Mouse (Mus musculus): ENCODE measurements around the gene Rptor. TPM values are rescaled to one million over a fixed set of nuclear protein-coding genes. Genes with fewer than 3 reads are reported as not detected.

Gene Rptor
- polyA plus RNA-seq, 1 experiment from 2014 or later: 12.6 TPM

DNA sequence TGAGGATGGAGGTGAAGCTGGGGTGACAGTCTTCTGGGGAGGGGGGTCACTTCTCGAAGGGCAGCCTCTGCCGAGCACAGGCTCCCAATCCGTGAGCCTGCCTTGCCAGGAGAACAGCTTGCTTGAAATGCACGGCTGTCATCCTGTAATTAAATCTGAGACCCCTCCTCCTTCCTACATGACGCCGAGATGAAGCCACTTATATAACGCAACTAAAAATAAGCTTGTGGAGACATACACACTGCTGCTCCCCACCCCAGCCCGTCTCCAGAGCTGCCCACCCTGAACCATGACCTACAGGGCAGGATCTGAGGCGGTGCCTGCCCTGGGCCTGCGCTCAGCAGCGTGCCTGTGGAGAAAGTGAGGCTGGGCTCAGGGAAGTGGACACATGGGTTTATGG lies 337.4 kb downstream of the Rptor start:
- Histone ChIP-seq H3K27me3 (ENCODE audit: control insufficient read depth, insufficient read depth, low read length) (no peaks in the 10 kb centered on the region), H3K36me3 (ENCODE audit: control insufficient read depth, insufficient read depth, low read length) (no peaks in the 10 kb centered on the region), H3K4me2 (ENCODE audit: low read depth) (no peak overlapping the region; the same call in 1 of the 2 replicates), H3K27ac (ENCODE audit: low read depth, low read length) (no peak overlapping the region), H3K9ac (ENCODE audit: low read length) (no peak overlapping the region), H3K4me3 (ENCODE audit: low read depth, low read length) (no peak overlapping the region), H3K9me3 (ENCODE audit: control insufficient read depth, low read length) (no peaks in the 10 kb centered on the region), H3K4me1 (ENCODE audit: control insufficient read depth, insufficient read depth, low read length) (peaks cover 18% of the 10 kb centered on the region; the same call in 1 of the 2 replicates)
- DNase-seq (ENCODE audit: low spot score): no peak
- 67% methylated on average over 11 of the region's 11 CpGs for WGBS
- ATAC-seq (ENCODE audit: insufficient read depth, low FRiP score, low TSS enrichment): no peak

GRCm38 (mm10) chr11:119941794-119942193 lies 339.1 kb downstream of the Rptor start:
- DNase-seq (ENCODE audit: low spot score): no peak
- 4% methylated on average over 8 of the region's 8 CpGs for WGBS
- Histone ChIP-seq H3K9me3 (ENCODE audit: control insufficient read depth, low read length) (no peaks in the 10 kb centered on the region), H3K27ac (ENCODE audit: low read depth, low read length) (no peak overlapping the region), H3K4me1 (ENCODE audit: control insufficient read depth, insufficient read depth, low read length) (peaks cover 18% of the 10 kb centered on the region; the same call in 1 of the 2 replicates), H3K36me3 (ENCODE audit: control insufficient read depth, insufficient read depth, low read length) (no peaks in the 10 kb centered on the region), H3K4me3 (ENCODE audit: low read depth, low read length) (peak overlapping the region; percentile 71), H3K4me2 (ENCODE audit: low read depth) (peak overlapping the region; percentile 97), H3K27me3 (ENCODE audit: control insufficient read depth, insufficient read depth, low read length) (no peaks in the 10 kb centered on the region), H3K9ac (ENCODE audit: low read length) (peak overlapping the region; percentile 56; the same call in 1 of the 2 replicates)
- no peak for ATAC-seq (ENCODE audit: insufficient read depth, low FRiP score, low TSS enrichment)

GRCm38 (mm10) chr11:119942201-119942726 lies 339.6 kb downstream of the Rptor start:
- H3K4me2 ChIP-seq (ENCODE audit: low read depth): peak overlapping the region; percentile 97
- no peaks in the 10 kb centered on the region for H3K27me3 ChIP-seq (ENCODE audit: control insufficient read depth, insufficient read depth, low read length)
- peak overlapping the region; percentile 53; the same call in 1 of the 2 replicates for H3K27ac ChIP-seq (ENCODE audit: low read depth, low read length)
- H3K9ac ChIP-seq (ENCODE audit: low read length): peak overlapping the region; percentile 56
- H3K4me3 ChIP-seq (ENCODE audit: low read depth, low read length): peak overlapping the region; percentile 71
- peaks cover 18% of the 10 kb centered on the region; the same call in 1 of the 2 replicates for H3K4me1 ChIP-seq (ENCODE audit: control insufficient read depth, insufficient read depth, low read length)
- H3K36me3 ChIP-seq (ENCODE audit: control insufficient read depth, insufficient read depth, low read length): no peaks in the 10 kb centered on the region
- no peaks in the 10 kb centered on the region for H3K9me3 ChIP-seq (ENCODE audit: control insufficient read depth, low read length)
- DNase-seq (ENCODE audit: low spot score) (no peak), ATAC-seq (ENCODE audit: insufficient read depth, low FRiP score, low TSS enrichment) (peak; percentile 64)
- WGBS: under 1% methylated on average over 43 of the region's 43 CpGs

- H3K27me3 ChIP-seq (ENCODE audit: control insufficient read depth, insufficient read depth, low read length): no peaks in the 10 kb centered on the region
- under 1% methylated on average over 69 of the region's 79 CpGs for WGBS
- peak within 1 kb of the TSS; percentile 71 for H3K4me3 ChIP-seq (ENCODE audit: low read depth, low read length)
- H3K27ac ChIP-seq (ENCODE audit: low read depth, low read length): peak within 1 kb of the TSS; percentile 53; the same call in 1 of the 2 replicates
- H3K9ac ChIP-seq (ENCODE audit: low read length): peak within 1 kb of the TSS; percentile 63
- H3K36me3 ChIP-seq (ENCODE audit: control insufficient read depth, insufficient read depth, low read length): no peaks in the 10 kb centered on the region
- no peaks in the 10 kb centered on the region for H3K9me3 ChIP-seq (ENCODE audit: control insufficient read depth, low read length)
- DNase-seq (ENCODE audit: low spot score) (peak; percentile 99), ATAC-seq (ENCODE audit: insufficient read depth, low FRiP score, low TSS enrichment) (peak; percentile 95)
- peaks cover 18% of the 10 kb centered on the region; the same call in 1 of the 2 replicates for H3K4me1 ChIP-seq (ENCODE audit: control insufficient read depth, insufficient read depth, low read length)
- H3K4me2 ChIP-seq (ENCODE audit: low read depth): peak within 1 kb of the TSS; percentile 97
Observed at GRCm38 (mm10) chr11:119942727-119943427, 340.2 kb downstream of the Rptor start, which contains the start of gene Baiap2. TSS of gene Baiap2 (plus strand) at chr11:119942763.

DNA sequence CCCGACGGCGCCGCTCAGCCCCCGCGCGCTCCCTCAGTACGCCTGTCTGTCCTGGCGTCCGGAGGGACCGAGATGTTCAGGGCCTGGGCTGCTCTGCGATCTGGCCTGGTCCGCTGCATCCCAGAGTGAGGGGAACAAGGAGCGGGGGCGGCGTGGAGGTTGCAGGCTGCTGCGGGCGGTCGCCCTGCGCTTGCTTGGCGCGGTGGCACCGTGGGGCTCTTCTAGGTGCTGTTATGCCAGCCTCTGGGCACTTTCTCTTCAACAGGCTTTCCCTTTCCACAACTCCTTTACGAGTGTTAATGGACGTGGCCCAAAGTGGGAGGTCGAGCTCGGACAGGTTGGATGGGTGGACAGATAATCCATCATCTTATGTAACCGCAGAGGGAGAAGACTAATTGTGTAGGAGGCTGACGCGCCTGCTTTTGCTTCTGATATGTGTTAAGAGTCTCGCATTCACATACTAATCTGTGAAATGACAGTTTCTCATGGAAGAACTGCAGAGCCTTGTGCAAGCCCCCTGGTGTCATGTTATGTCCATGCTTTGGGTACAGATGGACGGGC lies 340.8 kb downstream of the Rptor start:
- 6% methylated on average over 32 of the region's 32 CpGs for WGBS
- no peaks in the 10 kb centered on the region for H3K27me3 ChIP-seq (ENCODE audit: control insufficient read depth, insufficient read depth, low read length)
- peak; percentile 29 for DNase-seq (ENCODE audit: low spot score)
- ATAC-seq (ENCODE audit: insufficient read depth, low FRiP score, low TSS enrichment): peak; percentile 20; the same call in 1 of the 2 replicates
- peak overlapping the region; percentile 63 for H3K9ac ChIP-seq (ENCODE audit: low read length)
- H3K9me3 ChIP-seq (ENCODE audit: control insufficient read depth, low read length): no peaks in the 10 kb centered on the region
- 0 out of 2 replicates have a peak overlapping the region, but pooled peaks have one; percentile 17 for H3K27ac ChIP-seq (ENCODE audit: low read depth, low read length)
- peak overlapping the region; percentile 71 for H3K4me3 ChIP-seq (ENCODE audit: low read depth, low read length)
- peak overlapping the region; percentile 97 for H3K4me2 ChIP-seq (ENCODE audit: low read depth)
- H3K36me3 ChIP-seq (ENCODE audit: control insufficient read depth, insufficient read depth, low read length): no peaks in the 10 kb centered on the region
- peaks cover 18% of the 10 kb centered on the region; the same call in 1 of the 2 replicates for H3K4me1 ChIP-seq (ENCODE audit: control insufficient read depth, insufficient read depth, low read length)

GRCm38 (mm10) chr11:119945343-119945742 lies 342.6 kb downstream of the Rptor start:
- Histone ChIP-seq H3K36me3 (ENCODE audit: control insufficient read depth, insufficient read depth, low read length) (no peaks in the 10 kb centered on the region), H3K9ac (ENCODE audit: low read length) (no peak overlapping the region), H3K4me2 (ENCODE audit: low read depth) (no peak overlapping the region), H3K27ac (ENCODE audit: low read depth, low read length) (no peak overlapping the region), H3K27me3 (ENCODE audit: control insufficient read depth, insufficient read depth, low read length) (no peaks in the 10 kb centered on the region), H3K9me3 (ENCODE audit: control insufficient read depth, low read length) (no peaks in the 10 kb centered on the region), H3K4me3 (ENCODE audit: low read depth, low read length) (no peak overlapping the region), H3K4me1 (ENCODE audit: control insufficient read depth, insufficient read depth, low read length) (peaks cover 18% of the 10 kb centered on the region; the same call in 1 of the 2 replicates)
- no peak for DNase-seq (ENCODE audit: low spot score)
- 91% methylated on average over 7 of the region's 7 CpGs for WGBS
- no peak for ATAC-seq (ENCODE audit: insufficient read depth, low FRiP score, low TSS enrichment)

DNA sequence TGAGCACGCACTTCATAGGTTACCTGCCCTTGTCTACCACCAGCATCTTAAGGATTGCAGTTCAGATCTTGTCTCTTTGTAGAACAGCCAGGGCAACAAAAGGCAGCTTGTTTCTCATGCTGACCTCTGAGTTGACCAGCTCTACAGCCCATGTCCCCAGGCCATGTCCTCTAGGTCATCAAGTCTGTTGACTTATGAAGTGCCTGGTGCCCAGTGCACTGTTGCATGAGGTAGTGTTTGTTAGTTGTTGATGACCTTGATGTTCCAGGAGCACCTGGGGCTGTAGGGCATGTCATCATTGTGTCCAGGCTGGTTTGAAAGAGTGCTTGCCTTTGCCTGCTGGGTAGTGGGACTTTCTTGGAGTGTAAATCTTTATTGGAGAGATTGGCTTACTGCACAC lies 344.7 kb downstream of the Rptor start:
- Histone ChIP-seq H3K27ac (ENCODE audit: low read depth, low read length) (no peak overlapping the region), H3K9ac (ENCODE audit: low read length) (no peak overlapping the region), H3K4me3 (ENCODE audit: low read depth, low read length) (no peak overlapping the region), H3K27me3 (ENCODE audit: control insufficient read depth, insufficient read depth, low read length) (no peaks in the 10 kb centered on the region), H3K36me3 (ENCODE audit: control insufficient read depth, insufficient read depth, low read length) (no peaks in the 10 kb centered on the region), H3K4me1 (ENCODE audit: control insufficient read depth, insufficient read depth, low read length) (peaks cover 8% of the 10 kb centered on the region; the same call in 1 of the 2 replicates), H3K9me3 (ENCODE audit: control insufficient read depth, low read length) (no peaks in the 10 kb centered on the region), H3K4me2 (ENCODE audit: low read depth) (no peak overlapping the region)
- ATAC-seq (ENCODE audit: insufficient read depth, low FRiP score, low TSS enrichment) (no peak), DNase-seq (ENCODE audit: low spot score) (no peak)
- WGBS: 95% methylated on average over 1 of the region's 1 CpGs

DNA sequence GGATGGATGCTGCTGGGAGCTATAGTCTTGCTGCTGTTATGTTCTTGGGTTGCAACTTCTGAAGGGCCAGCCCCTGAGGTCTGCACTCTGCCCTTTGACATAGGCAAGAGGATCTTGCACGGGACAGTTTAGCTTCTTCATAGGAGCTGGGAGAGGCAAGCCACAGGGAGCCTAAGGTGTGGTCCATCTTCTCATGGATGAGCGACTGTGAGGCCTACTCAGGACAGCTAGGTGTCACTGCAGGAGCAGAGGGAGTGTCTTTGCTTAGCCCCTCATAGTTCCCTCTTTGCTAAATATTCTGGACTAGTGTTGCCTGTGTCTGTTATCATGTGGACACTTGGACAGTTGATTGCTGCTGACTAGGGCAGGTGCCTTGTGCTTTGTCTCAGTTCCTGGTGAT lies 345.2 kb downstream of the Rptor start:
- WGBS: 71% methylated on average over 2 of the region's 2 CpGs

More for the DNA sequence above, 345.2 kb downstream of the Rptor start:
- H3K4me1 ChIP-seq (ENCODE audit: control insufficient read depth, insufficient read depth, low read length): peaks cover 8% of the 10 kb centered on the region; the same call in 1 of the 2 replicates
- no peaks in the 10 kb centered on the region for H3K9me3 ChIP-seq (ENCODE audit: control insufficient read depth, low read length)
- ATAC-seq (ENCODE audit: insufficient read depth, low FRiP score, low TSS enrichment) (no peak), DNase-seq (ENCODE audit: low spot score) (no peak)
- no peak overlapping the region for H3K27ac ChIP-seq (ENCODE audit: low read depth, low read length)
- H3K36me3 ChIP-seq (ENCODE audit: control insufficient read depth, insufficient read depth, low read length): no peaks in the 10 kb centered on the region
- no peak overlapping the region for H3K9ac ChIP-seq (ENCODE audit: low read length)
- no peak overlapping the region for H3K4me2 ChIP-seq (ENCODE audit: low read depth)
- H3K27me3 ChIP-seq (ENCODE audit: control insufficient read depth, insufficient read depth, low read length): no peaks in the 10 kb centered on the region
- no peak overlapping the region for H3K4me3 ChIP-seq (ENCODE audit: low read depth, low read length)

All from neural tube, embryonic 11.5 days (tissue).